26 mouse cellular contexts compared by ENCODE assay signal in the genomic region with DNA sequence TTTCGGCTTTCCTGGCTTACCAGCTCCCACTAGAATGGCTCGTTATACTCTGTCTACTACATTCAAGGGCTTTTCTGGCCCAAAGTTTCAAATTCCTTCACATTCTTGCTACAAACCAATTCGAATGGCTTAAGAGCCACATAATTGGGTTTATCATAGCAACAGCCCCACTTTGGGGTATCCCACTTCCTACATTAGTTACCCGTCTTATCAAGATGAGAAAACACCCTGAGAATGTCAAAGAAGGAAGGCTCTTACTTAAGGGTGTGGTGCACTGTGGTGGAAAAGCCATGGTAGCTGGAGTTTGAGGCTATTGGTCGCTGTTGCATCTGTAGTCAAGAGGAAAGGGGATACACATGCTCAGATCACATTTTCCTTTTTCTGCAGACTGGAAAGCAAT.
DNase-seq lines count a peak whose midpoint lies in the region; ATAC-seq and TF ChIP-seq lines count a peak whose summit lies in the region.
"Had no signal": no experiment of that assay in that cellular context is flagged by ENCODE, and none has a peak within 500 bp of the region (broad histone marks: within the 10 kb centered on the region; RNA-seq: fewer than 3 reads in every experiment).

No protein-coding gene starts in this region.

- peak; percentile 39 for ATAC-seq in erythroid progenitor cell, adult 5-6 weeks (replicated peaks; ENCODE audit: low FRiP score, poor library complexity, severe bottlenecking)
- ATAC-seq in liver, embryonic 14.5 days (ENCODE audit: insufficient read depth): peak; percentile 43; the same call in 1 of the 2 replicates
- no peak for ATAC-seq in kidney, embryonic 15.5 days (replicated peaks; ENCODE audit: low FRiP score)
- ATAC-seq in hindbrain, embryonic 11.5 days (ENCODE audit: low FRiP score): no peak
- no peak for ATAC-seq in forebrain, embryonic 14.5 days
- ATAC-seq: hindbrain, embryonic 16.5 days; Patski had no signal

- peak; percentile 83 for DNase-seq in MEL (ENCODE audit: low read depth, low spot score)
- peak in 1 of 3 experiments; percentile 50 for DNase-seq in liver, embryonic 14.5 days (ENCODE audit: low read depth in 3 of 3, low spot score in 3 of 3)
- no peak for DNase-seq in hindbrain, embryonic 11.5 days (ENCODE audit: low spot score)
- no peak for DNase-seq in adrenal gland, adult 8-10 months
- no peak for DNase-seq in forebrain, embryonic 14.5 days (ENCODE audit: low spot score)
- DNase-seq: adrenal gland, postnatal 25 days; B cell, adult 2 months; cerebellum, adult 18-20 months; cerebellum, postnatal 14 days; gastrocnemius, postnatal 14 days; kidney, adult 2 months; kidney, postnatal 4 days; left cerebral cortex, postnatal 4 days; lung, embryonic 14.5 days; thymus, postnatal 4 days had no signal

- no peaks in the 10 kb centered on the region for H3K27me3 ChIP-seq in ES-Bruce4 (ENCODE audit: control insufficient read depth, insufficient read depth, low read length, poor library complexity, severe bottlenecking)
- no peaks in the 10 kb centered on the region for H3K27me3 ChIP-seq in MEL (ENCODE audit: control insufficient read depth in 1 of 2, insufficient read depth in 2 of 2, low read length in 2 of 2)
- no peaks in the 10 kb centered on the region for H3K27me3 ChIP-seq in liver, embryonic 14.5 days (ENCODE audit: control insufficient read depth, insufficient read depth, low read length)
- H3K27me3 ChIP-seq in kidney, embryonic 15.5 days: no peaks in the 10 kb centered on the region
- H3K27me3 ChIP-seq in hindbrain, embryonic 11.5 days (ENCODE audit: control insufficient read depth, insufficient read depth, low read length): no peaks in the 10 kb centered on the region
- H3K27me3 ChIP-seq in forebrain, embryonic 14.5 days (replicated peaks; ENCODE audit: control insufficient read depth, insufficient read depth, low read length): no peaks in the 10 kb centered on the region
- H3K27me3 ChIP-seq: embryonic facial prominence, embryonic 15.5 days; intestine, embryonic 15.5 days; midbrain, embryonic 12.5 days; Patski had no signal

- peaks cover 2% of the 10 kb centered on the region for H3K4me1 ChIP-seq in ES-Bruce4 (ENCODE audit: control insufficient read depth, insufficient read depth, low read length)
- peaks cover 32 to 43% of the 10 kb centered on the region in 2 experiments for H3K4me1 ChIP-seq in MEL (ENCODE audit: control insufficient read depth in 1 of 2, insufficient read depth in 2 of 2, low read length in 2 of 2)
- peaks cover 56 to 61% of the 10 kb centered on the region in 2 experiments for H3K4me1 ChIP-seq in liver, embryonic 14.5 days (replicated peaks; ENCODE audit: control insufficient read depth in 2 of 2, insufficient read depth in 2 of 2, low read length in 1 of 2)
- peaks cover 11% of the 10 kb centered on the region for H3K4me1 ChIP-seq in kidney, embryonic 15.5 days
- H3K4me1 ChIP-seq in hindbrain, embryonic 11.5 days (replicated peaks; ENCODE audit: control insufficient read depth, insufficient read depth, low read length): peaks cover 2% of the 10 kb centered on the region; the same call in 1 of the 2 replicates
- no peaks in the 10 kb centered on the region for H3K4me1 ChIP-seq in forebrain, embryonic 14.5 days (ENCODE audit: control insufficient read depth, insufficient read depth, low read length)

- H3K36me3 ChIP-seq in ES-Bruce4 (ENCODE audit: control insufficient read depth, insufficient read depth, low read length, poor library complexity, severe bottlenecking) (no peaks in the 10 kb centered on the region), MEL (ENCODE audit: control insufficient read depth in 1 of 2, insufficient read depth in 2 of 2, low read length in 2 of 2) (peaks cover 0 to 51% of the 10 kb centered on the region in 2 experiments; a peak in 2 of 4 replicates)
- no peaks in the 10 kb centered on the region for H3K36me3 ChIP-seq in liver, embryonic 14.5 days (replicated peaks; ENCODE audit: control insufficient read depth, insufficient read depth, low read depth)
- no peaks in the 10 kb centered on the region for H3K36me3 ChIP-seq in kidney, embryonic 15.5 days
- no peaks in the 10 kb centered on the region for H3K36me3 ChIP-seq in hindbrain, embryonic 11.5 days (ENCODE audit: control insufficient read depth, insufficient read depth, low read length)
- H3K36me3 ChIP-seq in forebrain, embryonic 14.5 days (ENCODE audit: control insufficient read depth, insufficient read depth, low read length): no peaks in the 10 kb centered on the region
- H3K36me3 ChIP-seq: embryonic facial prominence, embryonic 10.5 days; embryonic facial prominence, embryonic 15.5 days; intestine, embryonic 15.5 days; midbrain, embryonic 12.5 days had no signal

- H3K4me3 ChIP-seq in ES-Bruce4 (ENCODE audit: low read depth, low read length): no peak overlapping the region
- peak overlapping the region; percentile 1 to 12; a peak in 1 of 4 replicates for H3K4me3 ChIP-seq in MEL (ENCODE audit: control insufficient read depth in 1 of 2, insufficient read depth in 1 of 2, low read depth in 2 of 2, low read length in 2 of 2)
- H3K4me3 ChIP-seq in liver, embryonic 14.5 days (ENCODE audit: insufficient read depth in 1 of 2, low read depth in 2 of 2, low read length in 2 of 2): no peak overlapping the region
- H3K4me3 ChIP-seq in kidney, embryonic 15.5 days (replicated peaks): no peak overlapping the region
- H3K4me3 ChIP-seq in hindbrain, embryonic 11.5 days (ENCODE audit: low read depth, low read length): no peak overlapping the region
- H3K4me3 ChIP-seq in forebrain, embryonic 14.5 days (ENCODE audit: low read depth, low read length): no peak overlapping the region
- H3K4me3 ChIP-seq: embryonic facial prominence, embryonic 10.5 days; embryonic facial prominence, embryonic 15.5 days; intestine, embryonic 15.5 days; midbrain, embryonic 12.5 days had no signal

- TF ChIP-seq POLR2A in ES-Bruce4 (IDR thresholded peaks at IDR 0.05; ENCODE audit: insufficient read depth, low read length) (no peak), MEL (IDR thresholded peaks at IDR 0.05; ENCODE audit: control insufficient read depth in 1 of 2, insufficient read depth in 1 of 2, low read depth in 1 of 2, low read length in 2 of 2, poor library complexity in 1 of 2) (no peak)

- H3K9me3 ChIP-seq in ES-Bruce4 (replicated peaks; ENCODE audit: control insufficient read depth, insufficient read depth, low read length, poor library complexity, severe bottlenecking) (no peaks in the 10 kb centered on the region), MEL (replicated peaks; ENCODE audit: insufficient read depth, low read length) (no peaks in the 10 kb centered on the region)
- peaks cover 2% of the 10 kb centered on the region; the same call in 1 of the 2 replicates for H3K9me3 ChIP-seq in liver, embryonic 14.5 days (ENCODE audit: control insufficient read depth, low read length)
- H3K9me3 ChIP-seq in kidney, embryonic 15.5 days (replicated peaks): 0 out of 2 replicates have a peak, but pooled peaks cover 2% of the 10 kb centered on the region
- no peaks in the 10 kb centered on the region; the same call in 1 of the 2 replicates for H3K9me3 ChIP-seq in hindbrain, embryonic 11.5 days (ENCODE audit: control insufficient read depth, low read length)
- no peaks in the 10 kb centered on the region for H3K9me3 ChIP-seq in forebrain, embryonic 14.5 days (replicated peaks; ENCODE audit: control insufficient read depth, low read length)
- H3K9me3 ChIP-seq: embryonic facial prominence, embryonic 10.5 days; embryonic facial prominence, embryonic 15.5 days; intestine, embryonic 15.5 days; midbrain, embryonic 12.5 days had no signal

- TF ChIP-seq EP300 in ES-Bruce4 (IDR thresholded peaks at IDR 0.05; ENCODE audit: insufficient read depth, low read depth, low read length) (no peak), MEL (IDR thresholded peaks at IDR 0.05; ENCODE audit: low read depth in 1 of 2, low read length in 2 of 2) (peak; percentile 84 to 88)
- no peak for TF ChIP-seq EP300 in liver, embryonic 14.5 days (IDR thresholded peaks at IDR 0.05; ENCODE audit: low read depth)

- WGBS in liver, embryonic 14.5 days (ENCODE audit: insufficient replicate concordance): 35% methylated on average over 5 of the region's 5 CpGs
- WGBS in kidney, embryonic 15.5 days: 94% methylated on average over 5 of the region's 5 CpGs
- 93% methylated on average over 5 of the region's 5 CpGs for WGBS in hindbrain, embryonic 11.5 days
- 76% methylated on average over 5 of the region's 5 CpGs for WGBS in forebrain, embryonic 14.5 days

- peak overlapping the region; percentile 59 for H3K4me2 ChIP-seq in liver, embryonic 14.5 days (ENCODE audit: low read depth)
- no peak overlapping the region for H3K4me2 ChIP-seq in kidney, embryonic 15.5 days
- no peak overlapping the region for H3K4me2 ChIP-seq in hindbrain, embryonic 11.5 days (replicated peaks; ENCODE audit: low read depth, low read length)
- no peak overlapping the region for H3K4me2 ChIP-seq in forebrain, embryonic 14.5 days (ENCODE audit: low read length)
- H3K4me2 ChIP-seq: embryonic facial prominence, embryonic 15.5 days; heart, embryonic 11.5 days; intestine, embryonic 15.5 days; lung, embryonic 14.5 days; midbrain, embryonic 12.5 days had no signal

- TF ChIP-seq CTCF in ES-Bruce4 (IDR thresholded peaks at IDR 0.05; ENCODE audit: low read depth, low read length) (no peak), MEL (IDR thresholded peaks at IDR 0.05 in 2 of 3, conservative IDR thresholded peaks at IDR 0.05 in 1 of 3; ENCODE audit: control insufficient read depth in 1 of 3, insufficient read depth in 1 of 3, low read depth in 2 of 3, low read length in 3 of 3, poor library complexity in 1 of 3, severe bottlenecking in 1 of 3) (no peak)
- no peak for TF ChIP-seq CTCF in liver, embryonic 14.5 days (IDR thresholded peaks at IDR 0.05; ENCODE audit: low read depth)

- no peak for TF ChIP-seq RAD21 in MEL (IDR thresholded peaks at IDR 0.05; ENCODE audit: low read depth, low read length)

- H3K9ac ChIP-seq in ES-Bruce4 (ENCODE audit: low read depth, poor library complexity, severe bottlenecking): no peak overlapping the region
- peak overlapping the region; percentile 51 for H3K9ac ChIP-seq in MEL (ENCODE audit: control insufficient read depth, low read depth, low read length, poor library complexity, severe bottlenecking)
- H3K9ac ChIP-seq in liver, embryonic 14.5 days (replicated peaks): peak overlapping the region; percentile 40
- H3K9ac ChIP-seq in kidney, embryonic 15.5 days: no peak overlapping the region
- no peak overlapping the region for H3K9ac ChIP-seq in hindbrain, embryonic 11.5 days (ENCODE audit: low read depth, low read length)
- H3K9ac ChIP-seq in forebrain, embryonic 14.5 days (ENCODE audit: low read length): no peak overlapping the region
- H3K9ac ChIP-seq: embryonic facial prominence, embryonic 15.5 days; intestine, embryonic 15.5 days; lung, embryonic 14.5 days; midbrain, embryonic 12.5 days had no signal

- H3K27ac ChIP-seq in ES-Bruce4 (ENCODE audit: insufficient read depth, low read length) (peak overlapping the region; percentile 21; the same call in 1 of the 2 replicates), MEL (ENCODE audit: control insufficient read depth, low read depth, low read length) (peak overlapping the region; percentile 94)
- peak overlapping the region; percentile 99 for H3K27ac ChIP-seq in liver, embryonic 14.5 days
- H3K27ac ChIP-seq in kidney, embryonic 15.5 days: no peak overlapping the region
- H3K27ac ChIP-seq in hindbrain, embryonic 11.5 days (ENCODE audit: low read depth, low read length): no peak overlapping the region
- no peak overlapping the region for H3K27ac ChIP-seq in forebrain, embryonic 14.5 days (ENCODE audit: low read depth, low read length)
- H3K27ac ChIP-seq: embryonic facial prominence, embryonic 10.5 days; embryonic facial prominence, embryonic 15.5 days; intestine, embryonic 15.5 days; kidney, postnatal 0 days; midbrain, embryonic 12.5 days had no signal

- no peaks in the 10 kb centered on the region for H3K79me2 ChIP-seq in MEL (ENCODE audit: control insufficient read depth, insufficient read depth, low read length, poor library complexity)

Comparison
In these comparisons a context has a peak if more than half of its experiments do, and no peak if none do; other contexts are left out.
1. H3K27ac ChIP-seq: peak in ES-Bruce4 (single experiment), MEL (single experiment) and liver, embryonic 14.5 days (single experiment); none in kidney, embryonic 15.5 days (single experiment), hindbrain, embryonic 11.5 days (single experiment) and forebrain, embryonic 14.5 days (single experiment).
2. H3K4me3 ChIP-seq: peak in MEL (2 of 2); none in ES-Bruce4 (single experiment), liver, embryonic 14.5 days (0 of 2), kidney, embryonic 15.5 days (single experiment), hindbrain, embryonic 11.5 days (single experiment) and forebrain, embryonic 14.5 days (single experiment).
3. H3K9ac ChIP-seq: peak in MEL (single experiment) and liver, embryonic 14.5 days (single experiment); none in ES-Bruce4 (single experiment), kidney, embryonic 15.5 days (single experiment), hindbrain, embryonic 11.5 days (single experiment) and forebrain, embryonic 14.5 days (single experiment).
4. ATAC-seq: peak in erythroid progenitor cell, adult 5-6 weeks (single experiment) and liver, embryonic 14.5 days (single experiment); none in kidney, embryonic 15.5 days (single experiment), hindbrain, embryonic 11.5 days (single experiment) and forebrain, embryonic 14.5 days (single experiment).